Mouse (Mus musculus): ENCODE results near the gene Antxr1. TPM values are rescaled to one million over a fixed set of nuclear protein-coding genes. Genes with fewer than 3 reads are reported as not detected.

Antxr1 gene
- polyA plus RNA-seq, 1 experiment from 2014 or later = 5.5 TPM

DNA sequence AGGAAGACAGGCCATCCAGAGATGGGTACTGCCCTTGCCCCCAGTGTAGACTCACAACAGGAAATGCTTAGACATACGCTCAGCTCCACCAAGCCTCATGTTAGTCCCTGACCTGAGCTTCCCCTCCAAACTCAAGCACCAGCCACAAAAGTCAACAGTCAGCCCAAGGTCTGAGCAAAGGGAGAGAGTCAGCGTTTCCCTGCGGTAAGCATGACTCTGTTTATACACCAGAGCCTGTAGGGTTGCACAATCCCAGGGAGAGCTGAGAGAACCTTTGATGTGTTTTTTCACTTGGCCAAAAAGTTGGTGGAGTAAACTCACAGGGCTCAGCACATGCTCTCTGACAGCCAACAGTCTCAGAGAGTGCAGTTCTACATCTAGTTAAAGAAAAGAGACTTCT is 145.9 kb downstream of the Antxr1 start:
- Histone ChIP-seq H3K9ac (no peak overlapping the region), H3K27ac (no peak overlapping the region), H3K9me3 (ENCODE audit: control insufficient read depth, low read length) (no peaks in the 10 kb centered on the region), H3K27me3 (ENCODE audit: control insufficient read depth, insufficient read depth, low read length) (no peaks in the 10 kb centered on the region), H3K4me3 (replicated peaks; ENCODE audit: low read length) (no peak overlapping the region), H3K4me1 (replicated peaks; ENCODE audit: control insufficient read depth, insufficient read depth, low read length) (no peaks in the 10 kb centered on the region), H3K4me2 (replicated peaks) (no peak overlapping the region), H3K36me3 (replicated peaks; ENCODE audit: control insufficient read depth, insufficient read depth) (no peaks in the 10 kb centered on the region)
- 76% methylated on average over 3 of the region's 3 CpGs for WGBS
- ATAC-seq (ENCODE audit: low FRiP score) (no peak), DNase-seq (ENCODE audit: low spot score) (no peak)

DNA sequence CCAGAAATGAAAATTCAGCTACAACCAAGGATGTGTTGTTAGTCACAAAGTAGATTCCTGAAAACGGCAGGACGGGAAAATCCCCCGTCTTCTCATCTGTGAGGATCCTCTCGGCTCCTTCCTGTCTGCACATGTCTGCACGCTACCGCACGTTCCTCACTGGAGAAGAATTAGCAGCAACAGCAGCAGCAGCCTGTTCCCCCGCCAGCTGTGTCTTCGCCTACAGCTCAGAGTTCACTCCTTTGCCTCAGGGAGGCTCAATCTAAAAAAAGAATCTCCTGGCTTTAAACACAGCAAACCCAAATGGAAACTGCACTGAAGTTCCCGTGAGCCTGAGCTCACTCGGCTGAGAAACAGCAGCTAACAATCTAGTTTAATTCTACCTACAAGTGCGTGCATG is 148.6 kb downstream of the Antxr1 start:
- Histone ChIP-seq H3K4me1 (replicated peaks; ENCODE audit: control insufficient read depth, insufficient read depth, low read length) (no peaks in the 10 kb centered on the region), H3K9ac (no peak overlapping the region), H3K27ac (no peak overlapping the region), H3K36me3 (replicated peaks; ENCODE audit: control insufficient read depth, insufficient read depth) (no peaks in the 10 kb centered on the region), H3K4me3 (replicated peaks; ENCODE audit: low read length) (no peak overlapping the region), H3K27me3 (ENCODE audit: control insufficient read depth, insufficient read depth, low read length) (no peaks in the 10 kb centered on the region), H3K9me3 (ENCODE audit: control insufficient read depth, low read length) (no peaks in the 10 kb centered on the region), H3K4me2 (replicated peaks) (no peak overlapping the region)
- ATAC-seq (ENCODE audit: low FRiP score) (no peak), DNase-seq (ENCODE audit: low spot score) (no peak)
- WGBS = 71% methylated on average over 12 of the region's 12 CpGs

GRCm38 (mm10) chr6:87184418-87184817 is 151.2 kb downstream of the Antxr1 start:
- Histone ChIP-seq H3K9me3 (ENCODE audit: control insufficient read depth, low read length) (no peaks in the 10 kb centered on the region), H3K27ac (no peak overlapping the region), H3K4me2 (replicated peaks) (no peak overlapping the region), H3K4me1 (replicated peaks; ENCODE audit: control insufficient read depth, insufficient read depth, low read length) (no peaks in the 10 kb centered on the region), H3K9ac (no peak overlapping the region), H3K36me3 (replicated peaks; ENCODE audit: control insufficient read depth, insufficient read depth) (no peaks in the 10 kb centered on the region), H3K27me3 (ENCODE audit: control insufficient read depth, insufficient read depth, low read length) (no peaks in the 10 kb centered on the region), H3K4me3 (replicated peaks; ENCODE audit: low read length) (no peak overlapping the region)
- 76% methylated on average over 3 of the region's 3 CpGs for WGBS
- DNase-seq (ENCODE audit: low spot score) (no peak), ATAC-seq (ENCODE audit: low FRiP score) (no peak)

GRCm38 (mm10) chr6:87183981-87184380 is 151.6 kb downstream of the Antxr1 start:
- Histone ChIP-seq H3K4me3 (replicated peaks; ENCODE audit: low read length) (no peak overlapping the region), H3K4me1 (replicated peaks; ENCODE audit: control insufficient read depth, insufficient read depth, low read length) (no peaks in the 10 kb centered on the region), H3K27ac (no peak overlapping the region), H3K9me3 (ENCODE audit: control insufficient read depth, low read length) (no peaks in the 10 kb centered on the region), H3K27me3 (ENCODE audit: control insufficient read depth, insufficient read depth, low read length) (no peaks in the 10 kb centered on the region), H3K4me2 (replicated peaks) (no peak overlapping the region), H3K36me3 (replicated peaks; ENCODE audit: control insufficient read depth, insufficient read depth) (peaks cover 4% of the 10 kb centered on the region; the same call in 1 of the 2 replicates), H3K9ac (no peak overlapping the region)
- ATAC-seq (ENCODE audit: low FRiP score) (no peak), DNase-seq (ENCODE audit: low spot score) (no peak)
- WGBS = 87% methylated on average over 11 of the region's 11 CpGs

DNA sequence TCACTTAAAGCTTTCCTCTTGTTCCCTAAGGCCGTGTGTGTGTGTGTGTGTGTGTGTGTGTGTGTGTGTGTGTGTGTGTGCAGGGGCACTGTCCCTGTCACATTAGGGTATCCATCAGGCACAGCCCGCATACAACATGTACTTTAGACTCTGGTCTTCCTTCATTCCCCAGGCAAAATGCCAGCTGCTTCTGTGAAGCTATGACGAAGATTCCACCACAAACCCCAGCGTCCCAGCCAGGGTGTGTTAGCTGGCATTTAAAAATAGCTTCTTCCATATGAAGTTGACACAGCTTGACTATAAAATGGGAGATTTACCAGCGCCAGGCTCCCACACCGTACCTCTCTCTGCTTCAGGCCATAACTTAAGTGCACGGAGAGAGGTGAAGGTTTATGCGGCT is 152.5 kb downstream of the Antxr1 start:
- ATAC-seq (ENCODE audit: low FRiP score) (no peak), DNase-seq (ENCODE audit: low spot score) (no peak)
- no peaks in the 10 kb centered on the region for H3K9me3 ChIP-seq (ENCODE audit: control insufficient read depth, low read length)
- 84% methylated on average over 8 of the region's 8 CpGs for WGBS
- H3K4me2 ChIP-seq (replicated peaks) = no peak overlapping the region
- no peaks in the 10 kb centered on the region for H3K27me3 ChIP-seq (ENCODE audit: control insufficient read depth, insufficient read depth, low read length)
- H3K4me1 ChIP-seq (replicated peaks; ENCODE audit: control insufficient read depth, insufficient read depth, low read length) = no peaks in the 10 kb centered on the region
- H3K27ac ChIP-seq = no peak overlapping the region
- H3K9ac ChIP-seq = no peak overlapping the region
- no peak overlapping the region for H3K4me3 ChIP-seq (replicated peaks; ENCODE audit: low read length)
- H3K36me3 ChIP-seq (replicated peaks; ENCODE audit: control insufficient read depth, insufficient read depth) = peaks cover 4% of the 10 kb centered on the region; the same call in 1 of the 2 replicates

DNA sequence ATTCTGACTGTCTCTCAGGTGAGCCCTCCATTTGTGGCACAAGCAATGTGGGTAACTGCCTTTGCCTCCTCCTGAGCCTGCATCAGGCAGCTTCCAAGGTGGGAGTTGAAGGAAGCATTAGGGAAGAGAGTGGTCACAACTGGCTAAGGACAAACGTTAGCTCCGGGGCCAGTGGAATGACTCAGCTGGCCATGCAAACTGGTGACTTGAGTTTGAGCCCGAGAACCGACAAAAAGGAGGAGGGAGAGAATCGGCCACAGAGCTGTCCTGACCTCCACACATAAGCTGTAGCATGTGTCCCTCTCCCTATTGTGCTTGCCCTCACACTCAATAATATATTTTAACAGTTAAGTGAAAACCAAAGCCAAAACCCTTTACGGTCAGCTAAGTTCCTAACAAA is 152.9 kb downstream of the Antxr1 start:
- peaks cover 4% of the 10 kb centered on the region; the same call in 1 of the 2 replicates for H3K36me3 ChIP-seq (replicated peaks; ENCODE audit: control insufficient read depth, insufficient read depth)
- no peak for ATAC-seq (ENCODE audit: low FRiP score)
- no peak overlapping the region for H3K9ac ChIP-seq
- H3K27ac ChIP-seq = no peak overlapping the region
- no peaks in the 10 kb centered on the region for H3K9me3 ChIP-seq (ENCODE audit: control insufficient read depth, low read length)
- H3K27me3 ChIP-seq (ENCODE audit: control insufficient read depth, insufficient read depth, low read length) = no peaks in the 10 kb centered on the region
- WGBS = 87% methylated on average over 6 of the region's 6 CpGs
- DNase-seq (ENCODE audit: low spot score) = no peak
- H3K4me3 ChIP-seq (replicated peaks; ENCODE audit: low read length) = no peak overlapping the region
- H3K4me2 ChIP-seq (replicated peaks) = no peak overlapping the region
- no peaks in the 10 kb centered on the region for H3K4me1 ChIP-seq (replicated peaks; ENCODE audit: control insufficient read depth, insufficient read depth, low read length)

DNA sequence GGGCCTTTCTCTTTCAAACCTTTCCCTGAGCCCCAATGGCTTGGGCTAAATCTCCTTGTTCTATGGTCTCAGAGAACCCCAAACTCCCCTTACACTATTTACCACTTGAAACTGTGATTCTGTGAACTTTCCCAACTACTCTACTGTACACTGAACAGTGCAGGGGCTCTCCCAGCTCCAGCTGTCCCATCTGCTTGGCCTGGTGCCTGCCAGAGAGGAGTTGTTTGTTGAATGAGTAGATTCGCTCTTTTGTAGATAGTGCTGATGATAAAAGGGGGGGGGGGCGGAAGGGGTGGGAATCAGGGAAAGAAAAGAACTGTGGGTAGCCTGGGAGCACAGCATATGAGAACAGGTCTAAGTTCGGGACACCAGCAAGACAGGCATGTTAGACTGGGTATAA is 164.2 kb downstream of the Antxr1 start:
- no peak overlapping the region for H3K4me3 ChIP-seq (replicated peaks; ENCODE audit: low read length)
- ATAC-seq (ENCODE audit: low FRiP score) (no peak), DNase-seq (ENCODE audit: low spot score) (no peak)
- no peaks in the 10 kb centered on the region for H3K27me3 ChIP-seq (ENCODE audit: control insufficient read depth, insufficient read depth, low read length)
- H3K9me3 ChIP-seq (ENCODE audit: control insufficient read depth, low read length) = no peaks in the 10 kb centered on the region
- H3K36me3 ChIP-seq (replicated peaks; ENCODE audit: control insufficient read depth, insufficient read depth) = no peaks in the 10 kb centered on the region
- no peaks in the 10 kb centered on the region for H3K4me1 ChIP-seq (replicated peaks; ENCODE audit: control insufficient read depth, insufficient read depth, low read length)
- H3K27ac ChIP-seq = no peak overlapping the region
- 86% methylated on average over 3 of the region's 3 CpGs for WGBS
- H3K4me2 ChIP-seq (replicated peaks) = no peak overlapping the region
- no peak overlapping the region for H3K9ac ChIP-seq

GRCm38 (mm10) chr6:87170875-87171274 is 164.7 kb downstream of the Antxr1 start:
- no peaks in the 10 kb centered on the region for H3K4me1 ChIP-seq (replicated peaks; ENCODE audit: control insufficient read depth, insufficient read depth, low read length)
- H3K27me3 ChIP-seq (ENCODE audit: control insufficient read depth, insufficient read depth, low read length) = no peaks in the 10 kb centered on the region
- WGBS = 97% methylated on average over 6 of the region's 6 CpGs
- DNase-seq (ENCODE audit: low spot score) (no peak), ATAC-seq (ENCODE audit: low FRiP score) (no peak)
- H3K27ac ChIP-seq = no peak overlapping the region
- no peaks in the 10 kb centered on the region for H3K36me3 ChIP-seq (replicated peaks; ENCODE audit: control insufficient read depth, insufficient read depth)
- H3K4me2 ChIP-seq (replicated peaks) = no peak overlapping the region
- H3K9ac ChIP-seq = no peak overlapping the region
- no peak overlapping the region for H3K4me3 ChIP-seq (replicated peaks; ENCODE audit: low read length)
- no peaks in the 10 kb centered on the region for H3K9me3 ChIP-seq (ENCODE audit: control insufficient read depth, low read length)

DNA sequence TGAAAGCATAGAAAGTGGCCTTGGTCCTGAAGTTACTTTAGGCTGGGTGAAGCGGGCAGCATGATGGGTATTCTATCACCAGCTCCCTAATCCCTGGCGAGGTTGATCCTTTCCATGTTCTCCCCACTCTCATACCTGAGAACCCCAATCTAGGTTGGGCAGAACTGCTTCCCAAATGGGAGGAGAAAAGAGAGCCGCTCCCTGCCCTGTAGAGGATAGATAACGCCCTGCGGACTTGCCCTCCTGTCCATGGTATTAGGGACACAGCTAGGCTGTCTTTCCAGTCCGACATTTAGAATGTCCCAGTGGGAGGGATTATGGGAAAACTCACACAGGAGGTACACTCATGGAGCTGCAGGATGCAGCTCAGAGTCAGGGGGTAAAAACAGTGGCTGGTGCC is 165.3 kb downstream of the Antxr1 start:
- Histone ChIP-seq H3K27me3 (ENCODE audit: control insufficient read depth, insufficient read depth, low read length) (no peaks in the 10 kb centered on the region), H3K4me2 (replicated peaks) (no peak overlapping the region), H3K4me3 (replicated peaks; ENCODE audit: low read length) (no peak overlapping the region), H3K4me1 (replicated peaks; ENCODE audit: control insufficient read depth, insufficient read depth, low read length) (no peaks in the 10 kb centered on the region), H3K36me3 (replicated peaks; ENCODE audit: control insufficient read depth, insufficient read depth) (no peaks in the 10 kb centered on the region), H3K27ac (no peak overlapping the region), H3K9ac (no peak overlapping the region), H3K9me3 (ENCODE audit: control insufficient read depth, low read length) (no peaks in the 10 kb centered on the region)
- no peak for ATAC-seq (ENCODE audit: low FRiP score)
- no peak for DNase-seq (ENCODE audit: low spot score)
- WGBS = 96% methylated on average over 6 of the region's 6 CpGs

GRCm38 (mm10) chr6:87168021-87168420 is 167.6 kb downstream of the Antxr1 start:
- Histone ChIP-seq H3K9ac (no peak overlapping the region), H3K4me1 (replicated peaks; ENCODE audit: control insufficient read depth, insufficient read depth, low read length) (no peaks in the 10 kb centered on the region), H3K9me3 (ENCODE audit: control insufficient read depth, low read length) (no peaks in the 10 kb centered on the region), H3K4me2 (replicated peaks) (no peak overlapping the region), H3K27ac (no peak overlapping the region), H3K4me3 (replicated peaks; ENCODE audit: low read length) (no peak overlapping the region), H3K27me3 (ENCODE audit: control insufficient read depth, insufficient read depth, low read length) (no peaks in the 10 kb centered on the region), H3K36me3 (replicated peaks; ENCODE audit: control insufficient read depth, insufficient read depth) (no peaks in the 10 kb centered on the region)
- ATAC-seq (ENCODE audit: low FRiP score) (no peak), DNase-seq (ENCODE audit: low spot score) (no peak)
- 94% methylated on average over 9 of the region's 9 CpGs for WGBS
